Mouse (Mus musculus): Measurements from ENCODE around the gene Traip.

The Traip gene

GRCm38 (mm10) chr9:107932221-107932620 is 17.7 kb upstream of the Traip start:
- no peak for DNase-seq (ENCODE audit: low read depth in 2 of 2, low spot score in 2 of 2)

DNA sequence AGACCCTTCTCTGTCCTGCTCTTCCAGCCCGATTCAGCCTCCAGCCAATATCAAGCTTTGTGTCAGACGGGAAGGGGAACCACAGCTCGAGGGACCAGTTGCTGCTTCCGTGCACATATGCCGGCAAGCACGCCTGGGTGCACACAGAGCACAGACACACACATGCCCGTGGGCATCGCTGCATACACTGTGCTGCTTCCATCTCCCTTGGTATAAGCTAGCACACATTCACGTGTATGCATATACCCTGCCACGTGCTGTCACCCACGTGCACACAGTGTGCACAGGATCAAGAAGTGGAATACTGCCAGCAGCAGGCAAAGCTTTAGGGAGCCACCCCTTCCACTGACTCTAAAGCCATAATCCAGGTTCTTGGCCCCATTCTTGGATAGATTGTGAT is 15.8 kb upstream of the Traip start:
- no peak for DNase-seq (ENCODE audit: low read depth in 2 of 2, low spot score in 2 of 2)

DNA sequence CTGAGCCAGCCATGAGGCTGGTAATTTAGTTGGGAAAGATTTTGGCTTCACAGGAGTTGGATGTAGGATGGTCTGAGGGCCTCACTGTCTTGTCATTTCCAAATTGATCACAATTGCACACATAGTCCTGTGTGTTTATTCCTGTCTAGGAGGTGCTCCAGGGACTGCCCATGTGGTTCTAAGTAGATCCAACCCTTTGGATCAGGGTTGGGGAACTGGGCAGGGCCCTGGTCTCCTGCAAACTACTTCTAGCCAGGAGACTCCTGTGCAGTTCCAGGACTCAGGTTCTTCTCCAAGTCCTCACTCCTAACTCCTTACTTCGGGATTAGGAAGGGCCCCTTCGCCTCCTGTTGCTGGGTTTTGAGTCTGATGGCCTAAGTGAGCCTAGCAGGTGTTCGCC is 14.6 kb upstream of the Traip start, which contains the start of gene Camkv:
Camkv (plus strand) TSS at position 301 of the 400 bp plus-strand sequence.
- no peak for DNase-seq (ENCODE audit: low read depth in 2 of 2, low spot score in 2 of 2)

DNA sequence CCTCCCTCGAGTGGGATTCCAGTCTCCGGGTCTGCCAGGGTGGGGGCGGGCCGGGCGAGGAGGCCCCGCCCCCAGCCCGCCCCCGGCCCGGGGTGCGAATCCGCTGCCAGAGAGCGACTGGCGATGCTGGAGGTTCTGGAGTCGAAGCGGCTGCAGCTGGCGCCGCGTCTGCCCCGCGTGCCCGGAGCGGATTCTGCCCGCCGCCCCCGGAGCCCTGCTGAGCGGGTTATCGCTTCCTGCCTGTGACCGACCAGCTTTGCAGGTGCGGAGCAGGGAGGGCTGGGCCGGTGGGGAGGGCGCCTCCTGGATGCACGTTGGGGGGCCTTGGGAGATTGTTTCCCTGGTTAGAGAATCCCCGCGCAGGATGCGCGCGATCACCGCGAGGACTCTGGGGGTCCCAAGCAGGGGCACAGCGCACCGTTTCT is 14.1 kb upstream of the Traip start:
- DNase-seq (ENCODE audit: low read depth in 2 of 2, low spot score in 2 of 2): peak; percentile 24 to 33

- no peak for DNase-seq (ENCODE audit: low read depth in 2 of 2, low spot score in 2 of 2)
Observed at GRCm38 (mm10) chr9:107936215-107936822, 13.6 kb upstream of the Traip start.

- DNase-seq (ENCODE audit: low read depth in 2 of 2, low spot score in 2 of 2): no peak
Observed at GRCm38 (mm10) chr9:107936831-107937230, 13.1 kb upstream of the Traip start.

- DNase-seq (ENCODE audit: low read depth in 2 of 2, low spot score in 2 of 2): no peak
Observed at GRCm38 (mm10) chr9:107947241-107948194, 2.4 kb upstream of the Traip start.

DNA sequence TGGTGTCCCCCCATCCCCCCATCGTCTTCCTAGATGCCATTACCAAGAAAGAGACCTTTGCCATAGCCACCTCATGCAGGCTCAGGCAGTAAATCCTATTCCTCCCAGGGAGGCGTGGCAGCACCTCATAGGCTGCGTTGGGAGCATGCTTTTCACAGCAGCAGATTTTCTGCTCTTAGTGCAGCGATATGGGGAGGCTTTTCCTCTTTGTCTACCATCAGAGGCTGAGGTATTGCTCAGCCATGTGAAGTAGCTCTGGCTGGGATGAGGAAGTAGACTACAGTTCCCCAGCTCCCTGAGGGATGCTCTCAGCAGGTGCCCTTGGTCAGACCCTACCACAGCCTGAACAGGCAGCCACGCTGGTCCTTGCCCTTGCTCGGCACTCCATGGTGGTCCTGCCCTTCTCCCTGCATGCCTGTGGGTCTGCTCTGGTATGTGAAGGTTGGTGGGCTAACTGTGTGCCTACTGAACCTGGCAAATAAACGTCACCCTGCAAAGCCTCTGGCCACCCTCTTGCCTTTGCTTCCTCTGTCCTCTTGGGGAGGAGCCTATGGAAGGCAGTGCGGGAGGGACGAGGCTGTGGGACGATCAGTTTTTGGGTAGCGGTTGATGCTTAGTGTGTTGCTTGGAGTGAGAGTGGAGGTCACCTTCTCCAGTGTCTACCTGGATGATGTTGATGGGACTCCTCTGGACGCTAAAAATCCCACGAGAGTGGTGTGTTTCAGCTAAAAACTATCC is 583 bp upstream of the Traip start:
- no peak for DNase-seq (ENCODE audit: low read depth in 2 of 2, low spot score in 2 of 2)

- DNase-seq (ENCODE audit: low read depth in 2 of 2, low spot score in 2 of 2): peak; percentile 70 to 82
Observed at GRCm38 (mm10) chr9:107950460-107951355, 772 bp downstream of the Traip start.

- DNase-seq (ENCODE audit: low read depth in 2 of 2, low spot score in 2 of 2): no peak
Observed at GRCm38 (mm10) chr9:107955613-107956289, 5.8 kb downstream of the Traip start.

DNA sequence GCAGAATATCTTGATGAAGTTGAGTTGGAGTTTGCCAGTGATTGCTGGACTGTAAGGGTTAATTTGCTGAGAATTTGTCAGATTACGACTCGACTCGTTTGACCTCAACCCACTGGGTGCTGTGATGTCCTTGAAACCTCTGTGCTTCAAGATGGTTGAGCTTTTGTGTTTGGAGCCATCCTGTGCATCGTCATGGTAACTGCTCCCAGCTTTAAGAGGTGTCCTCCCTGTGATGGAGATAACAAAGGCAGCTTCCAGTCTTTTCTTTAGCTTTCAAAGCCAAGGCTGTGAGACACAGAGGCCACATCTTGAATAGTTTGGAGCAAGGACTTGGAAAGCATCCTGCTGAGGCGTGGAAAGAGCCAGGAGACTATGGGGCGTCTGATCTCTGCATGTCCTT is 7.2 kb downstream of the Traip start:
- DNase-seq (ENCODE audit: low read depth in 2 of 2, low spot score in 2 of 2): no peak

- DNase-seq (ENCODE audit: low read depth in 2 of 2, low spot score in 2 of 2): no peak
Observed at GRCm38 (mm10) chr9:107959896-107960295, 10.0 kb downstream of the Traip start.

GRCm38 (mm10) chr9:107960928-107961327 is 11.0 kb downstream of the Traip start:
- DNase-seq (ENCODE audit: low read depth in 2 of 2, low spot score in 2 of 2): no peak

DNA sequence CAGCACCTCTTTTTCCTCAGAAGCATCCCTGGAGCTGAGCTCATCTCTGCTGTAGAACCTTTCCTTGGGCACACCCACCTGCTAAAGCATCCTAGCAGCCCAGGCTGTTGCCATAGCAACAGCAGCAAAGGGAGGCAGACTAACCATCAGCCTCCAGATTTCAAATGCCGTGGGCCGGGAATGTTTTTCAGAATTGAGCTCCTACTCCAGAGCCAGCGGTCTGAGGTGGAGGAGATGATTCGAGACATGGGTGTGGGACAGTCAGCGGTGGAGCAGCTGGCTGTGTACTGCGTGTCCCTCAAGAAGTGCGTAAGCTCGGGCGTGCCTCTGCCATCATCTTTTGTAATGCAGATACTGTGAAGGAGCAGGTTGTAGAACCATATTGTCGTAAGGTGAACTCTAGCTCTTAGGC is 11.4 kb downstream of the Traip start:
- no peak for DNase-seq (ENCODE audit: low read depth in 2 of 2, low spot score in 2 of 2)

- no peak for DNase-seq (ENCODE audit: low read depth in 2 of 2, low spot score in 2 of 2)
Observed at GRCm38 (mm10) chr9:107961881-107962280, 11.9 kb downstream of the Traip start.

DNA sequence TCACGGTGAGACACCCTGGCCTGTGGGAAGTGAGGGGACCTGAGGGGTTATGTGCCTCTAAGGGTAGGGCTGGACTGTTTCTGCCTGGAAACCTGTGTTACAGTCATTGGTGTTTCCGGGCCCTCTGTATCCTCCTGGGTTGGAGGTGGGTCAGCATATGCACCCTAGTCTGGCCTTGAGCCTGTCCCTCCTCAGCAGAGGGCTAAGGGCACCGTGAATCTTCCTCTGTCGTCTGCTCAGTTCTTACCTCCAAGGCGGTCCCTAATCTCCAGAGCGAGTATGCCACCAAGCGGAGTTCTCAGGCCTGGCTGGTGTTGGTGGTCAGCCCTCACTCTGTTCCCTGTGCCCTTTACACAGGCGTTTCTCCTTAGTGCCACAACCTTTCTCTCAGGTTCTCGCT is 13.0 kb downstream of the Traip start:
- DNase-seq (ENCODE audit: low read depth in 2 of 2, low spot score in 2 of 2): no peak

DNA sequence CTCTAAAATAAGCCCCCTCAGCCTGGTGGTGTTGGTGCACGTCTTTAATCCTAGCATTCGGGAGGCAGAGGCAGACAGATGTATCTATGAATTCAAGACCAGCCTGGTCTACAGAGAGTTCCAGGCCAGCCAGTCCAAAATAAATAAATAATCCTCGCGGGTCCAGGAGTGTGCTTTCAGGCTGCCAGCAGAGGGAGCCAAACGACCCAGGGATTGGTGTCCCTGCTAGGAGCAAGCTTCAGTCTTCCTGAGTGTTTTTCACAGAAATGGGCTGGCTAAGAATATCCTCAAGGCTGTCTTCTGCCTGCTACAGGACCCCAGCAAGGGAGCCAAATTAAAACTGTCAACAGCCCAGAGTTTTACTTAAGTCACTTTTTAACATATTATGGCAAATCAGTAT is 13.8 kb downstream of the Traip start:
- DNase-seq (ENCODE audit: low read depth in 2 of 2, low spot score in 2 of 2): peak; percentile 62 to 68

DNA sequence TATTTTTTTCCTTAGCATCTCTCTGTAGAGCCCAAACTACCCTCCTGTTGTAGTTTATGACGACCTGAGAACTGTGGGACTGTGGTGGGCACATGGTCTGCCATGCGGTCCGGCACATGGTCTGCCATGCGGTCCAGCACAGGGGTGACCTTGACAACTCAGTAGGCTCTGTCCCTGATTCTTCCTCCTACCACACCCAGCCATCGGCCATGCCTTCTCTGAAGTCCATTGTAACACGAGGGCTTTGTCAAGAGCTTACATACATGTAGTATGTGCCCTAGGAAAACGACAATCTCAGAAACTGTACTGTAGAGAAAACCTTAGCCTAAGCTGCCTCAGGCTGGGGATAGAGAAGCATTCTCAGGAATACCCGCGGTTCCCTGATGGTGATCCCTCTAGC is 14.7 kb downstream of the Traip start:
- no peak for DNase-seq (ENCODE audit: low read depth in 2 of 2, low spot score in 2 of 2)

DNA sequence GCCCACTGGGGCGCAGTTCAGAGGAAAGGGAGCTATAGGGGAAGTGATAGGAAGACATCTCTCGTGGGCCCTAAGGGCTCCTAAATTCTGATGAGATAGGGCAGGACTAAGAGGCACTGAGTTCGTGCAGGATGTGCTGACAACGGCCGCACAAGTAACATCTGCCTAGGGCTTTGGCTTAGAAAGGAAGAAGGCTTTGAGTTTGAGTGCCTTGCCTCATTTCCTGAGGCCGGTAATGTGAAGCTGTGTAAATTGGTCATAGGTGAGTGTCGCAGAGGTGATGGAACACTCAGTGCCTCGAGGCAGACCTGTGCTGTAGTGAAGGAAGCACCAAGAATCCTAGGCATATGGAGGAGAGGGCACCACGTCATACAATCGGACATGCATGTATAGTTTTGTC is 16.7 kb downstream of the Traip start:
- DNase-seq (ENCODE audit: low read depth in 2 of 2, low spot score in 2 of 2): no peak

DNA sequence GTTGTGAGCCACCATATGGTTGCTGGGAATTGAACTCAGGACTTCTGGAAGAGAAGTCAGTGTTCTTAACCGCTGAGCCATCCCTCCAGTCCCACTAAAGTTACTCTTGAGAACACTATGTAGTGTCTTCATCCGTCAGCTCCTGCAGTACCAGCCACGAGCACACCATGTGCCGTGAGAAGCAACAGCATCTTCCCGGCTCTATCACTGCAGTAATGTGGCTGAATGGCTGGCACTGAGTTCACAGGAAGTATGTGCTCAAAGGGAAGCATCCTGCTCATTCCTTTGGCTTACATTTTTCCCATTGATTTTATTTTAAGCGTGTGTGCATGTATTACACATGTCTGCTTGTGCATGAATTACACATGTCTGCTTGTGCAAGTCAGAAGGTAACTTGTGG is 17.5 kb downstream of the Traip start:
- DNase-seq (ENCODE audit: low read depth in 2 of 2, low spot score in 2 of 2): no peak

Data from CD8-positive naive resting alpha-beta T cell, adult 2 months (primary cell).